Mouse (Mus musculus) forebrain, postnatal 0 days (tissue): ENCODE measurements around the gene Srcin1. TPM values are rescaled to one million over a fixed set of nuclear protein-coding genes. Genes with fewer than 3 reads are reported as not detected.

Experiments used
- ATAC-seq: fragments of 200-750 bp; cut with Nextera tagmentation; 2 replicates; pipeline ENCODE4 v1.8.0; 2017; ENCODE audit warnings: mild to moderate bottlenecking, moderate library complexity
- DNase-seq: peaks from one replicate; pipeline ENCODE4 v3.0.0-alpha.2; 2015
- H3K27ac ChIP-seq: fragments of 300-500 bp; sonication (generic); 2 replicates; pipeline ENCODE4 v1.5.1; 2014; ENCODE audit warnings: low read depth, mild to moderate bottlenecking, antibody characterized with exemption, low read length, moderate library complexity, mixed read lengths
- H3K27me3 ChIP-seq: fragments of 300-500 bp; sonication (generic); 2 replicates; pipeline ENCODE4 v1.6.1; 2014; ENCODE audit warnings: mild to moderate bottlenecking, low read length, mixed read lengths; ENCODE audit not compliant: insufficient read depth
- H3K36me3 ChIP-seq: fragments of 300-500 bp; sonication (generic); 2 replicates; pipeline ENCODE4 v1.6.1; 2014; ENCODE audit warnings: mild to moderate bottlenecking, moderate library complexity; ENCODE audit not compliant: insufficient read depth
- H3K4me1 ChIP-seq: fragments of 300-500 bp; sonication (generic); 2 replicates; pipeline ENCODE4 v1.6.1; 2014; ENCODE audit warnings: antibody characterized with exemption; ENCODE audit not compliant: insufficient read depth
- H3K4me2 ChIP-seq: fragments of 300-500 bp; sonication (generic); 2 replicates; pipeline ENCODE4 v1.6.1; 2014; ENCODE audit warnings: low read depth, mild to moderate bottlenecking, moderate library complexity
- H3K4me3 ChIP-seq: fragments of 300-500 bp; sonication (generic); 2 replicates; pipeline ENCODE4 v1.5.1; 2014; ENCODE audit warnings: low read depth, low read length, mixed read lengths
- H3K9ac ChIP-seq: fragments of 300-500 bp; sonication (generic); 2 replicates; pipeline ENCODE4 v1.6.1; 2014; ENCODE audit warnings: mild to moderate bottlenecking
- H3K9me3 ChIP-seq: fragments of 300-500 bp; sonication (generic); 2 replicates; pipeline ENCODE4 v1.6.1; 2016; ENCODE audit warnings: low read length
- CTCF ChIP-seq: sonication (generic); IDR thresholded peaks from 2 replicates; pipeline ENCODE4 v1.5.1; 2016; ENCODE audit warnings: antibody characterized with exemption, control low read depth, low read depth
- WGBS: fragments of 180-500 bp; shearing (Covaris S2); extraction: QIAGEN DNeasy Blood & Tissue Kit; methylation state at CpG from one replicate; pipeline ENCODE4 v1.1.7; 2014; 5-methylcytosine and 5-hydroxymethylcytosine counted together
- polyA plus RNA-seq: library from polyadenylated mRNA; unstranded; fragments of >200 nt; fragmentation: Nextera tagmentation; extraction: Ambion mirVana; gene quantifications from 2 replicates; pipeline ENCODE4 v1.2.1, GENCODE M21; 2015
- total RNA-seq: library from RNA; depleted of rRNA; stranded (reverse); fragments of >200 nt; gene quantifications from 2 replicates; pipeline ENCODE4 v1.2.3, GENCODE M21; 2014

The Srcin1 gene
- total and polyA plus RNA-seq, 2 experiments from 2014 or later, result 12.0 to 70.7 TPM

DNA sequence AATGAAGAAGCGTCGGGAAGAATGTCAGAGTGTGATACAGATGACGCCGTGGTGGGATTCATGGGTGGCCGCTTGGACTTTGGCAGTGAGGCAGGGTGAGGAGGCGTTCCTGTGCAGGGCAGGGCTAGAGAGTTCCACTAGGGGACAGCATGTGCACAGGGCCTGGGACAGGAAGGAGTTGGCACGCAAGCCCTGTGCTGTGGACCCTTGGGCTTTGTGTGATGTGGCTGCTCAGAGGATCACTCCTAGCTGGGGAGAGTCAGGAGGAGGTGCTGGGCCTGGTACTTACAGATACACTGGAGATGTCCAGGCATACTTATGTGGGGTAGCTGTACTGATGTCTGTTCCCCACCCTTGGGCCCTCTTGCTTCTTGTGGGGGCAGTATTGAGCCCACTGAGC is 106.2 kb downstream of the Srcin1 start:
- Histone ChIP-seq H3K27me3 (no peaks in the 10 kb centered on the region), H3K4me2 (no peak overlapping the region), H3K36me3 (peaks cover 81% of the 10 kb centered on the region), H3K4me1 (no peaks in the 10 kb centered on the region), H3K9ac (no peak overlapping the region), H3K9me3 (no peaks in the 10 kb centered on the region), H3K4me3 (no peak overlapping the region), H3K27ac (no peak overlapping the region)
- no peak for ATAC-seq
- 86% methylated on average over 7 of the region's 7 CpGs for WGBS
- DNase-seq, result no peak
- TF ChIP-seq CTCF, result no peak; the same call in 1 of the 2 replicates

DNA sequence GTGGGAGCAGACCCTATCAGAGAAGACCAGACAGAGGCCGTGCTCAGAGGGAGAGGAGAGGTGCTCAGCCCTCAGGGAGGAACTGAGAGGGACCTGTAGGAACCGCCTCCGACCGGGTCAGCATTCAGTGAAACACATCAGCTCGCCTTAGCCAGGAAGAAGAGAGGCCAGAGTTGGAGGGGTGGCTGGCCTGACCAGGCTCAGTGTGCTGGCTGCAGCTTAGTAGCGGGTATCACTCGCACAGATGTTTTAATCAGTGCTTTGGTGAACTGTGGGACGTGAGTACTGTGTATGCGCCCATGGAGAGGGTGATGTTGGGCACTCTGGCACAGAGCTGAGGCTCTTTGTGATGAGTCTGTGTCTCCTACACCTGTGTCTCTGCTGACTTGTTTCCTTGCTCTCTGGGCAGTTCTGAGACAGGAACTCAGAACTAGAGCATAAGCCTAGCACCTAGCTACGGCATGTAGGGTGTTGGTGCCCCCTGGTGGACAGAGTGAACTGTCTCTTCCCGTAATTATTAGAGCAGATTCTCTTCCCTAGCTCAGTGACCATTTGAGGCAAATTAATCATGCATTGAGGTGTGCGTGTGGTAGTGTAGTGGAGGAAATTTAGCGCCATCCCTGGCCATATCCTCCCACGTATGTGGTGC is 107.2 kb downstream of the Srcin1 start:
- DNase-seq, result peak; percentile 89
- ATAC-seq, result peak; percentile 67
- Histone ChIP-seq H3K9ac (no peak overlapping the region), H3K4me1 (no peaks in the 10 kb centered on the region), H3K27me3 (no peaks in the 10 kb centered on the region), H3K4me2 (no peak overlapping the region), H3K36me3 (peaks cover 82% of the 10 kb centered on the region), H3K4me3 (no peak overlapping the region), H3K27ac (no peak overlapping the region), H3K9me3 (no peaks in the 10 kb centered on the region)
- TF ChIP-seq CTCF, result peak; percentile 97
- WGBS, result 47% methylated on average over 14 of the region's 14 CpGs

DNA sequence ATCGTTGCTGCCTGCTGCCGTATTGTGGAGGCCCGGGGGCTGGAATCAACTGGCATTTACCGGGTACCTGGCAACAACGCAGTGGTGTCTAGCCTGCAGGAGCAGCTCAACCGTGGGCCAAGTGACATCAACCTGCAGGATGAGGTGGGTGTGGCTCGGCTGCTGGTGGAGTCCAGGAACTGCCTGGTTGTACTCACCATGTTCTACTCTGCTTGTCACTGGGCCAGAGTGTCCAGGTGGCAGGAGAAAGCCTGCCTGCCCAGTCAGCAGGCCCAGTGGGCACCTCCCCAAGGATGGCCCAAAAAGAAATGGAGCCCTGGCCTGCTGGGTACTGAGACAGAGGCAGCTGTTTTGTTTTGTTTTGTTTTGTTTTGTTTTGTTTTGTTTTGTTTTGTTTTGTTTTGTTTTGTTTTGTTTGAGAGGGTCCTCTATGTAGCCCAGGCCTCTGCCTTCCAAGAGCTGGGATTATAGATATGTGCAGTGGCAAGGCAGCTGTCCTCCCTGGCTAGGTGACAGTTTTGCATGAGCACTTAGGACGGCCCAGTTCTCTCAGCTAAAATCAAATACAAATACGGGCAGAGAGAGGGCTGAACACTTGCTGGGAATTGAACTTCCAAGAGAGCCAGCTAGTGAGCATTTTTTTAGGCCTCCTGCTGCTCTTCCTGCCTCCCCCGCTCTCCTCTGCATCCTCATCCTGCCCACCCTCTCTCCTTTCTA is 109.4 kb downstream of the Srcin1 start:
- TF ChIP-seq CTCF, result no peak
- H3K36me3 ChIP-seq, result peaks cover 80% of the 10 kb centered on the region
- no peak overlapping the region for H3K27ac ChIP-seq
- no peak overlapping the region for H3K4me3 ChIP-seq
- no peaks in the 10 kb centered on the region for H3K4me1 ChIP-seq
- H3K9ac ChIP-seq, result no peak overlapping the region
- DNase-seq (no peak), ATAC-seq (no peak)
- H3K4me2 ChIP-seq, result no peak overlapping the region
- no peaks in the 10 kb centered on the region for H3K9me3 ChIP-seq
- no peaks in the 10 kb centered on the region for H3K27me3 ChIP-seq
- 59% methylated on average over 10 of the region's 10 CpGs for WGBS

DNA sequence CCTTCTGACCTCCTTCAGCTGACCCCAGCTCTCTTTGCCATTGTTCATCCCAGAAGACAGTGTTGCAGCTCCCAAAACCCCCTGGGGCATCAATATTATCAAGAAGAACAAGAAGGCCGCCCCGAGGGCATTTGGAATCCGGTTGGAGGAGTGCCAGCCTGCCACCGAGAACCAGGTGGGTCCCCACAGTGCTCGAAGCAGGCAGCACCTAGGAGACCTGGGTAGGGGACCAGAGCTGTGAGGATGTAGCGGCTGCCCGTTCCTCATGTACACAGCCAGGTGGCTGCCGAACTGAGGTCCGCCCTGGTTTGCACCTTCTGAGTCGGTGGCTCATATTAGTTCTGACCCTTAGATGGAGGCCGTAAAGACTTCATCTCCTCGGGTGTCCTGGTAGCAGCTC is 110.0 kb downstream of the Srcin1 start:
- no peak overlapping the region for H3K4me2 ChIP-seq
- 85% methylated on average over 12 of the region's 12 CpGs for WGBS
- no peak for TF ChIP-seq CTCF
- no peak overlapping the region for H3K27ac ChIP-seq
- no peak overlapping the region for H3K9ac ChIP-seq
- no peak for DNase-seq
- H3K27me3 ChIP-seq, result no peaks in the 10 kb centered on the region
- no peaks in the 10 kb centered on the region for H3K9me3 ChIP-seq
- H3K36me3 ChIP-seq, result peaks cover 80% of the 10 kb centered on the region
- no peak for ATAC-seq
- H3K4me3 ChIP-seq, result no peak overlapping the region
- no peaks in the 10 kb centered on the region for H3K4me1 ChIP-seq

- WGBS, result 93% methylated on average over 4 of the region's 4 CpGs
- H3K36me3 ChIP-seq, result peaks cover 77% of the 10 kb centered on the region
Measured at GRCm38 (mm10) chr11:97463991-97464390, 112.0 kb downstream of the Srcin1 start.

DNA sequence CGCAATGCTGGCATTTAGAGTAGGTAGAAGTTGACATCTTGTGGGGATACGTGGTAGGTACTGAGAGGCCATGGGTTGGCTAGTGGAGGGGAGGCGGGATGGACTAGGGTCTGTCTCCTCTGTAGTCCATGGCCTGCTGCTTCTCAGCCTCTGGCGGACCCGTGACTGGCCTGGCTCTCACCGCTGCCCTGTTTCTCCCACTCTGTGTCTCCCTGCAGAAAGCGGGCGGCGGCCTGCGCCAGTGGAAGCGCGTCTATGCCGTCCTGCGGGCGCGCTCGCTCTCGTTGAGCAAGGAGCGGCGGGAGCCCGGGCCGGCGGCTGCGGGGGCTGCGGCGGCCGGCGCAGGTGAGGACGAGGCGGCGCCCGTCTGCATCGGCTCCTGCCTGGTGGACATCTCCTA is 112.8 kb downstream of the Srcin1 start:
- H3K36me3 ChIP-seq, result peaks cover 85% of the 10 kb centered on the region

More at GRCm38 (mm10) chr11:97463991-97464390, 112.0 kb downstream of the Srcin1 start:
- Histone ChIP-seq H3K9ac (no peak overlapping the region), H3K27ac (no peak overlapping the region), H3K4me3 (no peak overlapping the region), H3K27me3 (no peaks in the 10 kb centered on the region), H3K4me1 (no peaks in the 10 kb centered on the region), H3K9me3 (no peaks in the 10 kb centered on the region), H3K4me2 (no peak overlapping the region)
- ATAC-seq (no peak), DNase-seq (no peak)
- no peak for TF ChIP-seq CTCF

DNA sequence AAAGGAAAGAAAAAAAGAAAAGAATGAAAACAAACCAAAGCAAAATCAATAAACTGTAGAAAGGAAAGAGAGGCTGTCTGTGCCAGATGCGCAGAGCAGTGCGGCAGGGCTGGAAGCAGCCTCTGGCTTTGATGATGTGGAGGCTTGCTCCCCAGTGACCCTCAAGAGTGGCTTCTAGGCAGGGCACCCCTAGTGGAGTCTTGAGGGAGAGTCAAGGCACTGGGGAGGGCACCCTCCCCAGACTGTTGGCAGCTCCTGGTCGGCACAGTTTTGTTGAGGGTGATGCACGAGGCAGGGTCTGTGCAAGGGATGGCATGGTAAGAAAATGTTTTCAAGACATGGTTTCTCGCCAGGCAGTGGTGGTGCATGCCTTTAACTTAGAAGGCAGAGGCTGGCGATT is 113.4 kb downstream of the Srcin1 start:
- DNase-seq, result no peak
- no peak overlapping the region for H3K27ac ChIP-seq
- no peak overlapping the region for H3K4me2 ChIP-seq
- TF ChIP-seq CTCF, result peak; percentile 18; the same call in 1 of the 2 replicates
- ATAC-seq, result no peak
- WGBS, result 82% methylated on average over 6 of the region's 6 CpGs
- H3K36me3 ChIP-seq, result peaks cover 86% of the 10 kb centered on the region
- H3K27me3 ChIP-seq, result no peaks in the 10 kb centered on the region
- no peaks in the 10 kb centered on the region for H3K4me1 ChIP-seq
- no peaks in the 10 kb centered on the region for H3K9me3 ChIP-seq
- no peak overlapping the region for H3K4me3 ChIP-seq
- H3K9ac ChIP-seq, result no peak overlapping the region

More for the DNA sequence above, 112.8 kb downstream of the Srcin1 start:
- WGBS, result 56% methylated on average over 33 of the region's 33 CpGs
- Histone ChIP-seq H3K9ac (no peak overlapping the region), H3K4me3 (no peak overlapping the region), H3K9me3 (no peaks in the 10 kb centered on the region), H3K4me2 (no peak overlapping the region), H3K27me3 (no peaks in the 10 kb centered on the region), H3K27ac (no peak overlapping the region), H3K4me1 (no peaks in the 10 kb centered on the region)
- ATAC-seq, result no peak
- DNase-seq, result no peak
- TF ChIP-seq CTCF, result no peak
